Mouse (Mus musculus) bone marrow, adult 2 months (tissue): ENCODE measurements around the gene Fbxl3. TPM values are rescaled to one million over a fixed set of nuclear protein-coding genes. Genes with fewer than 3 reads are reported as not detected.

Experiments
- H3K27ac ChIP-seq: fragments of 200-500 bp; 2 replicates; pipeline ENCODE4 v1.5.1; 2012; ENCODE audit warnings: low read depth, mild to moderate bottlenecking, control low read depth, inconsistent platforms, low read length; ENCODE audit not compliant: control insufficient read depth, poor library complexity, insufficient read depth
- H3K4me1 ChIP-seq: fragments of 200-500 bp; 2 replicates; pipeline ENCODE4 v1.6.1; 2011; ENCODE audit warnings: low read length; ENCODE audit not compliant: control insufficient read depth, insufficient read depth
- H3K4me3 ChIP-seq: fragments of 200-500 bp; replicated peaks from 2 replicates; pipeline ENCODE3; 2011; ENCODE audit warnings: mild to moderate bottlenecking, low read depth, low read length, control low read depth; ENCODE audit not compliant: control insufficient read depth
- CTCF ChIP-seq: fragments of 200-500 bp; IDR thresholded peaks from 2 replicates; pipeline ENCODE4 v1.5.1; 2011; ENCODE audit warnings: low read length, control low read depth; ENCODE audit not compliant: control insufficient read depth, insufficient read depth
- POLR2A ChIP-seq: fragments of 200-500 bp; IDR thresholded peaks from 2 replicates; pipeline ENCODE4 v1.6.1; 2011; ENCODE audit warnings: low read depth, mild to moderate bottlenecking, control low read depth, low read length, borderline replicate concordance; ENCODE audit not compliant: control insufficient read depth
- WGBS: fragments of 180-500 bp; shearing (Covaris S2); methylation state at CpG from one replicate; pipeline ENCODE4 v1.1.7; 2018; 5-methylcytosine and 5-hydroxymethylcytosine counted together
- polyA plus RNA-seq: library from polyadenylated mRNA; stranded (reverse); fragments of >200 nt; gene quantifications from 2 replicates; pipeline ENCODE4 v1.2.4, GENCODE M21; 2011; ENCODE audit warnings: low replicate concordance; ENCODE audit not compliant: missing spikeins, insufficient read depth, insufficient read length

The Fbxl3 gene
- polyA plus RNA-seq, 1 experiment = 36.3 TPM

DNA sequence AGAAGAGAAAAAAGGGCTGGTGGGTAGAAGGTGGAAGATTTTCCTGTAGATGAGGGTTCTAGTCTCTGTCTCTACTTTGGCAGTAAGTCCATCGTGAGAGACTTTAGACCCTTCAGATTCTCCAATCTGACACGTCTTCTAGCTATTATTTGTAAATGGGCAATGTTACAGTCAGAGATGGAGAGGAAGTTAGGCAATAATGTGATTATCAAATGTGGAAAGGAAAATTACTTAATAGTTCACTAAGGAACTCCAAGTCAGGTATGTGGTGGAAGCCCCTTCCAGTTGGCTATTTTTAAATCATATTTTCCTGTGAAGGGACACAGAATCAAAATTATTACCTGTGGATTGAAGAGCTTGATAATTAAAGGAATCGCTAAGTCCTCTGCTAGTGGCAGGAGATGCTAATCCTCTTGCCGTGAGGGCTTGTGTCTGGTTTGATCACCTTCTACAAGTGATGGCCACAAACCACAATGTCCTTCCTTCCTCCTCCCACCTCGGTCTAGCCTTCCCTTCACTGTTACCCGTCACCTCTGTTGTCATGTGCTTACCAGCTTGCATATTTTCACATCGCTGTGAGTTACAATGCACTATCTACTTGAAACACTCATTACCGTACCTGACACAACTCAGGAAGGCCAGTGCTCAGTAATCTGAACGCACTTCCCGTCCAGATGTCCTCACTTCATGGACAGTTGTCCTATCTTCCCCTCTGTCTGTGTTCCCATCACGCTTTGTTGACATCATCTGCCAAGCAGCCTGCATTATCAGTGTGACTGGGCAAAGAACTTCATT is 50.9 kb downstream of the Fbxl3 start:
- H3K4me3 ChIP-seq = no peak overlapping the region
- peaks cover 1% of the 10 kb centered on the region; the same call in 1 of the 2 replicates for H3K4me1 ChIP-seq
- H3K27ac ChIP-seq = peak overlapping the region; percentile 50; the same call in 1 of the 2 replicates
- 9% methylated on average over 11 of the region's 11 CpGs for WGBS
- TF ChIP-seq POLR2A (no peak), CTCF (no peak)

DNA sequence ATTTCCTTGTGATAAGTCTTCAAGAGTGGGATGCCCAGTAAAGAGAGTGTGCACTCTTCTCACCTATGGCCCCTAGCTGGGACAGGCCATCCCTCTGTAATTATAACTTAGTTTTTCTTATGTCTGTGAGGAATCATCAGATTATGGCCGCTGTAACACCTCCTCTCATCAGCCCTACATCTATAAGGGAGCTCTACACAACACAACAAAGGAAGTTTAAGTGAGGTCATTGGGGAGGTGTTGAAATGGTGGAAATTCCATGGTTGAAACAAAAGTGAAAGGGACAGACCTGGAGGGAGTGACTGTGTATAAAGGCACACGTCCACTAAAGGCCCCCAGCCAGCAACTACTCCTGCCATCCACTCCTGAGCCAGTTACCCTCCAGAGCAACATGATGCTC is 52.7 kb downstream of the Fbxl3 start, which contains the start of gene Acod1:
Acod1 (plus strand) TSS at position 301 of the 400 bp plus-strand sequence.
- TF ChIP-seq POLR2A (no peak), CTCF (no peak)
- H3K4me3 ChIP-seq = no peak within 1 kb of the TSS
- peaks cover 1% of the 10 kb centered on the region; the same call in 1 of the 2 replicates for H3K4me1 ChIP-seq
- WGBS = 68% methylated on average over 2 of the region's 2 CpGs
- H3K27ac ChIP-seq = no peak within 1 kb of the TSS

DNA sequence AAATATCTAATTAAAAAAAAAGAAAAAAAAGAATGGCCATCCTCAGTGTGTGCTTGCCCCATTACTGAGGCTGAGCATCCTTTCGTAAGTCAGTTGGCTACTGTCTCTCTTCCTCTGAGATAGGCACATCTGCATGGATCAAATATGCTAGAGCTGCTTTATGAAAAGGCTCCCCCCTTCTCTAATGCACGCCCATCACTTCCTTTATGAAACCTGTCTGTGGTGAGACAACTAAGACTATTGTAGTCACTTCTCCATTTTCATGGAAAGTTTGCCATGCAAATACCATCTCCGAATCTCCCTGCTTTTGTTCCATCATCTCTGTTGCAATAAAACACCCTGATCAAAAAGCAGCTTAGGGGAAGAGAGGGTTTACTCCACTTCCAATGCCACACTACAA is 62.4 kb downstream of the Fbxl3 start:
- WGBS = 13% methylated on average over 3 of the region's 3 CpGs
- H3K4me3 ChIP-seq = no peak overlapping the region
- TF ChIP-seq POLR2A (no peak), CTCF (no peak)
- H3K4me1 ChIP-seq = peaks cover 2% of the 10 kb centered on the region
- no peak overlapping the region for H3K27ac ChIP-seq

DNA sequence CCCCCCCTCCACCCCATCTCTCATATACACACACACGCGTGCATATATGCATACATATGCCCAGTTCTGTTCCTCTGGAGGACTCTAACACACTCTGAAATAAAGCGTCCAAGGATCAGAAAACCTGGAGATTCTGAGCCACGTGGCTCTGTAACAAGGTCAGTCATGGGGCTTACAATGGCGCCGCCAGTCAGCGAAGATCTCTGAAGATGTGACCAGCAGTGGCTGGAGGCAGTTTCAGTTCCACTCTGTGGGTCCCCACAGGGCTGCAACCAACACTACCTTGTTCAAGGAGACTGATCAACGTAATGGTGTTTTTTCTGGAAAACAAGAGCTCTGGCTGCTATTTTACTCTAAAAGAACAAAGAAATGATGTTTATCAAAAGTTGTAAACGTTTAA is 65.3 kb downstream of the Fbxl3 start:
- TF ChIP-seq CTCF (no peak), POLR2A (no peak)
- 63% methylated on average over 9 of the region's 9 CpGs for WGBS
- Histone ChIP-seq H3K4me1 (peaks cover 3% of the 10 kb centered on the region), H3K4me3 (no peak overlapping the region), H3K27ac (no peak overlapping the region)

DNA sequence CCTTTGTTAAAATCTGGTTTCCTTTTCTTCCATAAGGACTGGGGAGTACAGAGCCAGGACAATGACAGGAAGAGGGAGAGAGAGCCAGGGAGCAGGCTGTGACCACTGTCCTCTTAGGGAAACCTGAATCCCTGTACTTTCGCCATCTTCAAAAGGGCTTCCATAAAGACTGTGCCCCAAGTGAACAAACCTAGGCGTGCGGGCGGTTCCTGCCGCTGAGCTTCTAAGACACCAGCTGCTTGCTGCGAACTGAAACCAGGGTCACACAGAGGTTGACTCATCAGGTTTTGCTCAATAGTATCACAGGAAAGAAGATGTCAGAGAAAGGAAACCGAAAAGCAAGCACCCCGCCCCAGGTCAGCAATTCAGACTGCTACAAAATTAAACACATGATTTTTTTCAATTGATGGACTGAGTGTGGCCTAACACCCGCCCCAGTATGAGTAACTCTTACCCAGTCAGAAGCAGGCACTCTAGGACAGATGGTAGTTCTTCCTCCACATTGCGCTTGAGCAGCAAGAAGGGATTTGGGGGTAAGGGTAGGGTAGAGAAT is 66.0 kb downstream of the Fbxl3 start:
- Histone ChIP-seq H3K4me3 (peak overlapping the region; percentile 52), H3K27ac (peak overlapping the region; percentile 52), H3K4me1 (peaks cover 3% of the 10 kb centered on the region)
- 21% methylated on average over 10 of the region's 10 CpGs for WGBS
- TF ChIP-seq CTCF = no peak
- no peak for TF ChIP-seq POLR2A

Other genes starting within 250 kb of the Fbxl3 start
- gene Kctd12, start 116.9 kb downstream of the Fbxl3 start, polyA plus RNA-seq = 14.0 and 17.9 TPM in 2 replicates
- not detected in 2 replicates for gene Acod1, start 52.6 kb downstream of the Fbxl3 start, polyA plus RNA-seq
- 4.9 and 15.5 TPM in 2 replicates for gene Cln5, start 29.4 kb downstream of the Fbxl3 start, polyA plus RNA-seq
- 10.5 and 16.5 TPM in 2 replicates for gene Mycbp2, start 247.2 kb upstream of the Fbxl3 start, polyA plus RNA-seq